Mouse (Mus musculus) ES-E14 (cell line): Measurements from ENCODE around the gene Usp27x. TPM values are rescaled to one million over a fixed set of nuclear protein-coding genes. Genes with fewer than 3 reads are reported as not detected.

Experiments
- DNase-seq: peaks from one replicate; pipeline ENCODE4 v3.0.0-alpha.2; 2013; ENCODE audit warnings: low read depth, low spot score
- H3K27ac ChIP-seq: 2 replicates; pipeline ENCODE4 v1.5.1; 2012; ENCODE audit warnings: low read depth, mild to moderate bottlenecking, low read length, moderate library complexity, mixed read lengths; ENCODE audit not compliant: poor library complexity, insufficient read depth, severe bottlenecking
- H3K36me3 ChIP-seq: 2 replicates; pipeline ENCODE4 v1.6.1; 2012; ENCODE audit warnings: mild to moderate bottlenecking, low read length, moderate library complexity, mixed read lengths; ENCODE audit not compliant: control insufficient read depth, poor library complexity, insufficient read depth, severe bottlenecking
- H3K4me1 ChIP-seq, 2 experiments: fragments of 150-350 bp in 1 of 2; sonication (generic) in 1 of 2; 2 replicates each; pipeline ENCODE4 v1.6.1; 2012; ENCODE audit warnings: low read length in 2 of 2, mild to moderate bottlenecking in 1 of 2, mixed read lengths in 1 of 2; ENCODE audit not compliant: control insufficient read depth in 2 of 2, insufficient read depth in 2 of 2, poor library complexity in 1 of 2
- H3K4me3 ChIP-seq, 2 experiments: fragments of 150-350 bp in 1 of 2; sonication (generic) in 1 of 2; 2 replicates each; pipeline ENCODE4 v1.5.1; 2012; ENCODE audit warnings: low read length in 2 of 2, low read depth in 1 of 2, mild to moderate bottlenecking in 1 of 2, mixed read lengths in 1 of 2; ENCODE audit not compliant: insufficient read depth in 1 of 2, poor library complexity in 1 of 2, severe bottlenecking in 1 of 2
- H3K9ac ChIP-seq: 2 replicates; pipeline ENCODE4 v1.6.1; 2012; ENCODE audit warnings: low read depth, mild to moderate bottlenecking, low read length, mixed read lengths; ENCODE audit not compliant: poor library complexity, insufficient read depth, severe bottlenecking
- H3K9me3 ChIP-seq: fragments of 150-350 bp; sonication (generic); 2 replicates; pipeline ENCODE4 v1.6.1; 2012; ENCODE audit warnings: low read depth, mild to moderate bottlenecking, low read length; ENCODE audit not compliant: control insufficient read depth, insufficient read depth
- CHD2 ChIP-seq: IDR thresholded peaks from 2 replicates; pipeline ENCODE4 v1.6.1; 2014; ENCODE audit warnings: mild to moderate bottlenecking, low read depth, low read length, inconsistent platforms
- ZC3H11A ChIP-seq: IDR thresholded peaks from 2 replicates; pipeline ENCODE4 v1.6.1; 2012; ENCODE audit warnings: low read depth, mild to moderate bottlenecking, inconsistent platforms, low read length, borderline replicate concordance
- in situ Hi-C, 2 experiments: fragments of 600-800 bp; cut with MboI; formaldehyde crosslinking; loops; one replicate each; pipeline ENCODE4 v1.15.1; 2025; ENCODE audit warnings: low sequenced_read_pairs in 2 of 2, inconsistent platforms in 1 of 2; ENCODE audit not compliant: unreplicated experiment in 2 of 2
- total RNA-seq: library from RNA; depleted of rRNA; stranded (reverse); fragments of 300-350 nt; gene quantifications from 2 replicates; pipeline ENCODE4 v1.2.3, GENCODE M21; 2012; rRNA removed

The Usp27x gene
- total RNA-seq, 1 experiment = 5.1 TPM

- no peaks in the 10 kb centered on the region for H3K36me3 ChIP-seq
- peak; percentile 27 for DNase-seq
- H3K9ac ChIP-seq = no peak overlapping the region
- H3K4me1 ChIP-seq = 0 out of 4 replicates have a peak, but pooled peaks cover 0 to 2% of the 10 kb centered on the region in 2 experiments
- H3K4me3 ChIP-seq = no peak overlapping the region
- no peaks in the 10 kb centered on the region for H3K9me3 ChIP-seq
- no peak for TF ChIP-seq CHD2
- peak; percentile 19; the same call in 1 of the 2 replicates for TF ChIP-seq ZC3H11A
- in situ Hi-C loops = no loop called here
- no peak overlapping the region for H3K27ac ChIP-seq
Measured at GRCm38 (mm10) chrX:7322288-7322687, 53.3 kb downstream of the Usp27x start.

Other genes with a start within 250 kb of the Usp27x start
- gene Clcn5, start 56.5 kb downstream of the Usp27x start, total RNA-seq = 38.0 and 41.5 TPM in 2 replicates
- gene Foxp3, start 197.8 kb upstream of the Usp27x start, total RNA-seq = 0.49 and 0.63 TPM in 2 replicates
- 1.7 and 2.4 TPM in 2 replicates for gene Ppp1r3f, start 198.5 kb upstream of the Usp27x start, total RNA-seq
- 19.5 and 23.9 TPM in 2 replicates for gene Ccdc22, start 229.7 kb upstream of the Usp27x start, total RNA-seq
- gene Cacna1f, start 231.3 kb upstream of the Usp27x start, total RNA-seq = 0.16 TPM in 1 of 2 replicates, not detected in the other